Mouse (Mus musculus): ENCODE data around the gene Amer1.
A peak's percentile ranks its signal among the peaks of the same experiment; 100 is the strongest.

Amer1 gene

GRCm38 (mm10) chrX:95444776-95445111 lies at the start of gene Amer1:
Amer1 (minus strand) TSS chrX:95444872.
- peak; percentile 93 for DNase-seq

DNA sequence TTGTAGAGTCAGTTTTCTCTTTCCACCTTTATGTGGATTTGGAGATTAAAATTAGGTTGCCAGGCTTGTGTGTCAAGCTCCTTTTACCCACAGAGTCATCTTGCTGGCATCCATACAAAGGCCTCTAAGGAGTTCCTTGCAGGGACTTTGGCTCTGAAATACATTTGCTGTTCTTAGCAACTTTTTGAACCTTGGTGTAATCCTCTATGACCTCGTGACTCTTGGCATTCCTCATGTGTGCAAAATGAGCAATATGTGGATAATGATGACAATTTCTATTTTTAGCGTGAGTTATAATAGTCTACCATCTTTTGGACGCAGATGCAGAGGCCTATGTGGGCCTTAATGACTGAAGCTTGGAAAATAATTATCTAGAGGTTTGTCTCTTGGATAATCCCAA lies 12.5 kb upstream of the Amer1 start:
- no peak for DNase-seq

DNA sequence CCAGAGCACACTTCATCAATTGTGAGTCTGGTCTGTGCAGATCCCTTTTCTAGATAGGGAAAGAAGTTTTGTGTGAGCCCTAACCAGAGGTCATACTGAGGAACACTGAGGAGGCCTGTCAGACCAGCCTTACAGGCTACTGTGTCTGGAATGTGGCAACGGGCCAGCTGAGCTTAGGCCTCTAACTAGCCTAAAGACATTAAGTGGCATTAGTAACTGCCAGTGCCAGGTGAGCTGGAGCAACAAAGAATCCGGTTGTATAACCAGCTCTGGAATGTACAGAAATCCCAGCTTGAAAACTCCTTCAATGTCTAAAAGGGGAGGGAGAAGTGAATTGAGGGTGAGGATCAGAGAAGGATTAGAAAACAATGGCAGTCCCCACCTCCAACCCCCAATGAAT lies 1.2 kb upstream of the Amer1 start:
- DNase-seq: peak; percentile 80

GRCm38 (mm10) chrX:95445141-95445540 lies 469 bp upstream of the Amer1 start:
- DNase-seq: peak; percentile 56

GRCm38 (mm10) chrX:95443898-95444775 lies 535 bp downstream of the Amer1 start:
- DNase-seq: peak; percentile 58

DNA sequence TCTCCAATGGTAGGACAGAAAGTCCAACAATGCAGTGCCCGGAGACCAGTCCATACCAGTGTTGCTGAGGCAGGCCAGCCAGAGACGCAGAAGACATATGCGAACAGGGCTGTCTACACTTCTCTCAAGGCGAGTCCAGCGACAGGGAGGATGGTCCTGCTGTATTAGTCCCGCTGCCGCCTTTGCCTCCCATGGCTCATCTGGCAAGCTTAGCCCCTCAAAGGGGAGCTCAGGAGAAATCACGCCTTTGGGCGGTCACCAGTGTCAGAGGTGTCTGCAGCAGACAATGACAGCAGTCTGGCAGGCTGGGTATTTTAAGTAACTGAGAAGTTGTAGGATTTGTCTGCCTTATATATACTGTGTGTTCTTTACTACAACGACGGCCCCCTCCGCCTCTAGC lies 1.3 kb downstream of the Amer1 start:
- no peak for DNase-seq

DNA sequence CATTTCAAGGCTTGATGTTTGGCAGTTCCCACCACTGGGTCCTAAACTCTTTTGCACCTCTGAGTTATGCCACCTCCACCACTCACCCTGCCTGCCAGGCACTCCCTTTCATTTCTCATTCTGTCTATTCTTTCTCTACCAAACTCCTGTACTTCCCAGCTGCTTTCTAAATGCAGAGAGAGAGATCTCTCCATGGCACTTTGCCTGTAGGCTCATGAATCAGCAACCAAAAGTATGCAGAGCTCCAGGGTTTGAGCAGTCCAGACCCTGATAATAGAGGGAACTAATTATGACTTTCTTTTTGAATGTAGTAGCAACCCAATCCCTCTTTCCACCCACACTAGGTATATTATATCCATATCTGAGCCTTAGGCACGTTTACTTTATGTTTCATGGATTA lies 2.4 kb downstream of the Amer1 start:
- no peak for DNase-seq

- no peak for DNase-seq
Observed at GRCm38 (mm10) chrX:95441290-95441689, 3.4 kb downstream of the Amer1 start.

DNA sequence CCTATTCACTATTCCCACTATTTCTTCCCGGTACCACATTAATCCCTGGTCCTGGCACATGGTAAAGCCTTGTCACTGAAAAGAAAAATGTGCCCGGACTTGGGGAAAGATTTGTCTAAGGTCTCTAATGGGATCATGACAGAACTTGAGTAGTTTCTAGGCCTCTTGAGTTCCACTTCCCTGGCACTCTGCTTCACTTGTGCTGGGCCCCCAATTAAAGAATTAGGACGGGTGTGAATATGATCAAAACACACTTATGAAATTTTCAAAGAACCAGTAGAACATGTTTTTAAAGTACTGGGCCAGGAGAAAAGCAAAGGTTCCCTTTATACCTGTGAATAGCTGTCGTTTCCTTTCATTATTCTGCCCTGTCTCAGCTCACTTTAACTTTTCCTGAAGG lies 6.2 kb downstream of the Amer1 start:
- no peak for DNase-seq

GRCm38 (mm10) chrX:95437236-95437635 lies 7.4 kb downstream of the Amer1 start:
- DNase-seq: no peak

DNA sequence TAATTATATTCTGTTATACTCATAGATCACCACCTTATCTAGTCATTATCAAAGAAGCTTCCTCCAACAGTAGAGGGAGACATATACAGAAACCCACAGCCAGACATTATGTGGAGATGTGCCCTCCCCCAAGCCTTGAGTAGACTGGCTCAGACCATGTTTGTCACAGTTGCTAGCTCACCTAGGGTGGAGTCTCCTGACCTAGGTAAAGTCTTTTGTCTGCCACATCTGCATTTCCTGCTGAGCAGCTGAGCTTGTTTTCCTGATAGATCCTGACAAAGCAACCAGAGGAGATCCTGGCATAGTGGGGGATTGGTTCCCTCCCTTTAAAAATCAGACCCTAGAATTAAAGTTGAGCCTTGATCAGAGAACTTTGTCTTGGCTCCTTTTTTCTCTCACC lies 71.6 kb downstream of the Amer1 start:
- DNase-seq: no peak
